Mouse (Mus musculus): ENCODE measurements around the gene Ugt1a8. TPM values are rescaled to one million over a fixed set of nuclear protein-coding genes. Genes with fewer than 3 reads are reported as not detected.
"Not testable (repeated sequence)": the region's sequence is repeated elsewhere in the genome, so short reads cannot be mapped to it uniquely, and the experiment has no call there.

The Ugt1a8 gene
- polyA plus RNA-seq (2015; fragmentation: Nextera tagmentation; extraction: Ambion mirVana): not detected in 2 replicates

DNA sequence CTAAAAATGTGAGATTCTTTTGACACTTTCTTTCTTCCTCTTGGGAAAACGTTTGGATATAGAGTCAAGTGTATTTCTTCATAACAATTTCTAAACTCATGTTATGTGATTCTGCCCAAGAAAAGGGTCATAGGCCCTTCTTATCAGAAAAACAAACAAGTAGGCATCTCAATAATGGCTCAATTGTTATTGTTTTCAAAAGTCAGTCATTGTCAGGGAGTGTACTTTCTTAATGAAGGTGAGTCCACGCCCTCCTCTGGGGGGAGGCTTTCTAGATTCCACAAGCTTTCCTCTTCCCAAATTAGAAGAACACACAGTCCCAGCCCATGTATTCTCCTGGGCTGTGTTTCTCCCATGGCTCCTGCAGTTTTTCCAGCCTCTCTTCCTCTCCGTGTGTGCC, at the start of gene Ugt1a8:
Gene Ugt1a8, plus strand, starts transcription at position 301 of the 400 bp plus-strand sequence.
- no peak within 1 kb of the TSS for H3K9ac ChIP-seq (replicated peaks; ENCODE audit: low read depth, low read length)
- no peak within 1 kb of the TSS for H3K4me2 ChIP-seq (ENCODE audit: low read length)
- no peak for ATAC-seq
- H3K4me3 ChIP-seq (replicated peaks; ENCODE audit: low read length): no peak within 1 kb of the TSS
- no peaks in the 10 kb centered on the region for H3K36me3 ChIP-seq (ENCODE audit: control insufficient read depth, insufficient read depth)
- no peaks in the 10 kb centered on the region for H3K9me3 ChIP-seq (ENCODE audit: control insufficient read depth, low read length)
- no peaks in the 10 kb centered on the region for H3K27me3 ChIP-seq (replicated peaks; ENCODE audit: control insufficient read depth, insufficient read depth, low read length)
- H3K27ac ChIP-seq (ENCODE audit: low read length): no peak within 1 kb of the TSS
- 73% methylated on average over 3 of the region's 3 CpGs for WGBS
- H3K4me1 ChIP-seq (replicated peaks; ENCODE audit: control insufficient read depth, insufficient read depth, low read length): no peaks in the 10 kb centered on the region

- H3K36me3 ChIP-seq (ENCODE audit: control insufficient read depth, insufficient read depth); H3K27me3 ChIP-seq (replicated peaks; ENCODE audit: control insufficient read depth, insufficient read depth, low read length); H3K9ac ChIP-seq (replicated peaks; ENCODE audit: low read depth, low read length); H3K4me1 ChIP-seq (replicated peaks; ENCODE audit: control insufficient read depth, insufficient read depth, low read length); ATAC-seq; H3K9me3 ChIP-seq (ENCODE audit: control insufficient read depth, low read length); H3K4me3 ChIP-seq (replicated peaks; ENCODE audit: low read length); H3K4me2 ChIP-seq (ENCODE audit: low read length); H3K27ac ChIP-seq (ENCODE audit: low read length): not testable (repeated sequence)
- WGBS: 60% methylated on average over 1 of the region's 2 CpGs
These were observed 44.6 kb upstream of the Ugt1a8 start for GRCm38 (mm10) chr1:88043044-88043443.

DNA sequence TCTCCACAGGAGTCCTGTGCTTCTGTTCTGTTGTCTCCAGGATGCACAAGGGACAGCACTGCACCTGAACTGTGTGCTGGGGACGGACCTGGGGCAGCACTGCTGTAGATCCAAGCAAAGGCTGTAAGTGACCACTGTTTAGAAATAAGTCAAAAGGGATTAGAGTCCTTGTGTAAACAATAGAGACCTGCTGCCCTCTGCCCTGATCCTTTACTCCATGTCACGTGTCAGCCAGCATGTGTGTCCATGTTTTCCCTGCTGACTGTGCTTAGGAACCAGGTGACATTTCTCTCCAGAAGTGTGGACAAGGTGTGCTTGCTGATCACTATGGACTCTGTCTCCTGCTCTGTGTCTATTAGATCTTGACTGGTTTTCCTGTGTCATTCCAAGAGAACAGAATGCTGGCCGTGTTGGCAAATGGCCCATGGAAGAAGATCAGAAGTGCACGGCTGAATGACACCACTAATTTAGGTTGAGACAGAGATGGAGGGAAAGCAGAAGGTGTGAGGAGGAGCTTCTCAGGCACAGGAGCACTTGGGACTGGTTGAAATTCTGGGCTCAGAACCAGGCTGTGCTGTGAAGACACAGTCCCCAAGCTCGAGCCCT, 42.7 kb upstream of the Ugt1a8 start:
- H3K4me3 ChIP-seq (replicated peaks; ENCODE audit: low read length); H3K4me1 ChIP-seq (replicated peaks; ENCODE audit: control insufficient read depth, insufficient read depth, low read length); H3K4me2 ChIP-seq (ENCODE audit: low read length); H3K9ac ChIP-seq (replicated peaks; ENCODE audit: low read depth, low read length); H3K36me3 ChIP-seq (ENCODE audit: control insufficient read depth, insufficient read depth); H3K27me3 ChIP-seq (replicated peaks; ENCODE audit: control insufficient read depth, insufficient read depth, low read length); H3K27ac ChIP-seq (ENCODE audit: low read length); H3K9me3 ChIP-seq (ENCODE audit: control insufficient read depth, low read length); ATAC-seq: not testable (repeated sequence)
- 66% methylated on average over 3 of the region's 5 CpGs for WGBS

- not testable (repeated sequence) for H3K4me2 ChIP-seq (ENCODE audit: low read length); ATAC-seq; H3K27ac ChIP-seq (ENCODE audit: low read length); H3K27me3 ChIP-seq (replicated peaks; ENCODE audit: control insufficient read depth, insufficient read depth, low read length); H3K9ac ChIP-seq (replicated peaks; ENCODE audit: low read depth, low read length); H3K4me1 ChIP-seq (replicated peaks; ENCODE audit: control insufficient read depth, insufficient read depth, low read length); H3K9me3 ChIP-seq (ENCODE audit: control insufficient read depth, low read length); H3K4me3 ChIP-seq (replicated peaks; ENCODE audit: low read length); H3K36me3 ChIP-seq (ENCODE audit: control insufficient read depth, insufficient read depth)
- 90% methylated on average over 2 of the region's 2 CpGs for WGBS
These were observed 40.2 kb upstream of the Ugt1a8 start for GRCm38 (mm10) chr1:88047408-88047807.

DNA sequence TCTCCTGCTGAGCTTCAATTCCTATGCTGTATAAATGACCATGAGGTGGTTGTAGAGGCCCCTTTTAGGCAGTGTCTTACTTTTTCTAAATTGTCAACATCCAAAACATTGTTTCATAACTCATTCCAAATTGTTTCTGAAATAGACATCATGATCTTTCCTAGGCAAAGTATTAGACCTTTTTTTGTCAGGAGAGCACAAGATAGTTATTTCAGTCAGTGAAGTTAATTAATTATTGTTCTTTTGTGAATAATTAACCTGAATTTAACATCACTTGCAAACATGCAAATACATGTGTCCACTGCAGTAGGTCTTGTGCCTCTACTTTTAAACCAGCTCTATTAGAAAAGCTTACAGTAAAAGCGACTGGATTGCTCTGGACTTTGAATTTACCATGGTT, 32.5 kb upstream of the Ugt1a8 start, which contains the start of gene Ugt1a10:
Gene Ugt1a10, plus strand, starts transcription at position 301 of the 400 bp plus-strand sequence.
- Histone ChIP-seq H3K36me3 (ENCODE audit: control insufficient read depth, insufficient read depth) (no peaks in the 10 kb centered on the region), H3K4me1 (replicated peaks; ENCODE audit: control insufficient read depth, insufficient read depth, low read length) (no peaks in the 10 kb centered on the region), H3K27me3 (replicated peaks; ENCODE audit: control insufficient read depth, insufficient read depth, low read length) (no peaks in the 10 kb centered on the region), H3K9ac (replicated peaks; ENCODE audit: low read depth, low read length) (no peak within 1 kb of the TSS), H3K4me3 (replicated peaks; ENCODE audit: low read length) (no peak within 1 kb of the TSS), H3K27ac (ENCODE audit: low read length) (no peak within 1 kb of the TSS), H3K4me2 (ENCODE audit: low read length) (no peak within 1 kb of the TSS), H3K9me3 (ENCODE audit: control insufficient read depth, low read length) (no peaks in the 10 kb centered on the region)
- ATAC-seq: no peak
- WGBS: 78% methylated on average over 1 of the region's 1 CpGs

DNA sequence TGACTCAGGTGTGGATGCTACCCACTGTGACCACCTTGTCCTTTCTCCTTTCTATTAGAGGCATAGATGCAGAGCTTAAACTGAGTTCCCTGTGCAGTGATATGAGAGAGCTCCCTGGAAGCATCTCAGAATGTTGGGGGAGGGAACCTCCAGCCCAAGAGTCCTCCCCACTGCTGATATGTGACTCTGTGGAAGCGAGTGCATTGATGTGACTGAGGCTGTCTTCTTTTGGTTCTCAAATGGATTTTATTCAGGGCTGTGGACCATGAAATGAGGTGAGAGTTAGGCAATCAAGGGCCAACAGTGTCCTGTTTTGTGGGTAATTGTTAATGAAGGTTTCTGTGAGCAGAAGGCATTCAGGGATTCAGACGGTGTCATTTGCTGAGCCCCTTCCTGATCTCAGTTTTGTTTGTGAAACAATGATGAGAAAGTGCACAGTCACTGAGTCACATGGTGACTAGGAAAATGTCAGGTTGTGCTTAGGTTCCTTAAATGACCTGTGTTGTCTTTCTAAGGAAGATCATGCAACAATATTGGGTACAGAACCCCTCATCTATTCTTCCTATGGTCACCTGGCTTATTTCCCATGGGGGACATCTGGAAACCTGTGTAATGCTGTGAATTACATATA, 21.0 kb upstream of the Ugt1a8 start:
- ATAC-seq; H3K27me3 ChIP-seq (replicated peaks; ENCODE audit: control insufficient read depth, insufficient read depth, low read length): not testable (repeated sequence)
- WGBS: 23% methylated on average over 1 of the region's 2 CpGs

DNA sequence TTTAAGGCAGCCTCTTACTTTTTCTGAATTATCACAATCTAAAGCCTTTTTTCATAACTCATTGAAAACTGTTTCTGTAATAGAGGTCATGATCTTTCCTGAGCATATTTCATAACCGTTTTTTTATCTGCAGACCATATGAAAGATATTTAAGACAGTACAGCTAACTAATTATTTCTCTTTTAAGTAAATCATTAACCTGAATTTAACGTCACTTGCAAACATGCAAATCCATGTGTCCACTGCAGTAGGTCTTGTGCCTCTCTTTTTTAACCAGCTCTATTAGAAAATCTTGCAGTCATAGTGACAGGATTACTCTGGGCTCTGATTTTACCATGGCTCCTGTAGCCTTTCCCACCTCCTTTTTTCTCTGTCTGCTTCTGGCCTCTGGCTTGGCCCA, 17.1 kb upstream of the Ugt1a8 start, which contains the start of gene Ugt1a9:
Gene Ugt1a9, plus strand, starts transcription at position 306 of the 400 bp plus-strand sequence.
- H3K9ac ChIP-seq (replicated peaks; ENCODE audit: low read depth, low read length): no peak within 1 kb of the TSS

More for the DNA sequence above, 21.0 kb upstream of the Ugt1a8 start:
- H3K9me3 ChIP-seq (ENCODE audit: control insufficient read depth, low read length); H3K4me1 ChIP-seq (replicated peaks; ENCODE audit: control insufficient read depth, insufficient read depth, low read length); H3K36me3 ChIP-seq (ENCODE audit: control insufficient read depth, insufficient read depth); H3K4me3 ChIP-seq (replicated peaks; ENCODE audit: low read length); H3K27ac ChIP-seq (ENCODE audit: low read length); H3K9ac ChIP-seq (replicated peaks; ENCODE audit: low read depth, low read length); H3K4me2 ChIP-seq (ENCODE audit: low read length): not testable (repeated sequence)

DNA sequence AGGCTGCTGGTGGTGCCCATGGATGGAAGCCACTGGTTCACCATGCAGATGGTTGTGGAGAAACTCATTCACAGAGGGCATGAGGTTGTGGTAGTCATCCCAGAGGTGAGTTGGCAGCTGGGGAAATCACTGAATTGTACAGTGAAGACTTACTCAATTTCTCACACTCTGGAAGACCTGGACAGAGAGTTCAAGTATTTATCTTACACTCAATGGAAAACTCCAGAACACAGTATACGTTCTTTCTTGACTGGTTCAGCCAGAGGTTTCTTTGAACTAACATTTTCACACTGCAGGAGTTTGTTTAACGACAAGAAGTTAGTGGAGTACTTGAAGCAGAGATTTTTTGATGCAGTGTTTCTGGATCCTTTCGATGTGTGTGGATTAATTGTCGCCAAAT, 16.7 kb upstream of the Ugt1a8 start:
- Histone ChIP-seq H3K4me2 (ENCODE audit: low read length) (no peak overlapping the region), H3K27me3 (replicated peaks; ENCODE audit: control insufficient read depth, insufficient read depth, low read length) (no peaks in the 10 kb centered on the region), H3K9me3 (ENCODE audit: control insufficient read depth, low read length) (no peaks in the 10 kb centered on the region), H3K4me1 (replicated peaks; ENCODE audit: control insufficient read depth, insufficient read depth, low read length) (no peaks in the 10 kb centered on the region), H3K27ac (ENCODE audit: low read length) (no peak overlapping the region), H3K9ac (replicated peaks; ENCODE audit: low read depth, low read length) (no peak overlapping the region), H3K4me3 (replicated peaks; ENCODE audit: low read length) (no peak overlapping the region), H3K36me3 (ENCODE audit: control insufficient read depth, insufficient read depth) (no peaks in the 10 kb centered on the region)
- no peak for ATAC-seq
- 87% methylated on average over 4 of the region's 4 CpGs for whole genome bisulfite sequencing

More for the DNA sequence above, 17.1 kb upstream of the Ugt1a8 start, which contains the start of gene Ugt1a9:
- Histone ChIP-seq H3K36me3 (ENCODE audit: control insufficient read depth, insufficient read depth) (no peaks in the 10 kb centered on the region), H3K27me3 (replicated peaks; ENCODE audit: control insufficient read depth, insufficient read depth, low read length) (no peaks in the 10 kb centered on the region), H3K4me2 (ENCODE audit: low read length) (no peak within 1 kb of the TSS), H3K9me3 (ENCODE audit: control insufficient read depth, low read length) (no peaks in the 10 kb centered on the region), H3K4me1 (replicated peaks; ENCODE audit: control insufficient read depth, insufficient read depth, low read length) (no peaks in the 10 kb centered on the region), H3K27ac (ENCODE audit: low read length) (no peak within 1 kb of the TSS), H3K4me3 (replicated peaks; ENCODE audit: low read length) (no peak within 1 kb of the TSS)
- 82% methylated on average over 2 of the region's 2 CpGs for WGBS
- ATAC-seq: no peak

DNA sequence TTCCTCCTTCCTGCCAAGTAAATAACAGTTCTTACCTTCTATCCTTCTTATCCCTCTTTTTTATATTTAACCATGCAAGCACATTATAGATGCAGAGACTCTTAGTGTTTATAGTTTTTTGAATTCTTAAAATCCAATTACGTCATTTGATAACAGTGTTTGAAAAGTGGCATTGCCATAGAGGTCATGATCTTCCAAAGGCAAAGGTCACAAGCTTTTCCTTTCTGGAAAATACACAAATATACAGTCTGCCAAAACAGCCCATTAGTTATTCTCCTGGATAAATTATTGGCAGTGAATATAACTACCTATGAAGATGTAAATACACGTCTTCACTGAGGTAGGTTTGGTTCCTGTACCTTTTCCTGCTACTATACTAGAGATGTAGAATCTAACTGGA, 13.1 kb upstream of the Ugt1a8 start:
- 91% methylated on average over 2 of the region's 2 CpGs for WGBS
- no peaks in the 10 kb centered on the region for H3K4me1 ChIP-seq (replicated peaks; ENCODE audit: control insufficient read depth, insufficient read depth, low read length)

More for the DNA sequence above, 13.1 kb upstream of the Ugt1a8 start:
- no peaks in the 10 kb centered on the region for H3K9me3 ChIP-seq (ENCODE audit: control insufficient read depth, low read length)
- H3K4me2 ChIP-seq (ENCODE audit: low read length): no peak overlapping the region
- H3K4me3 ChIP-seq (replicated peaks; ENCODE audit: low read length): no peak overlapping the region
- no peak overlapping the region for H3K9ac ChIP-seq (replicated peaks; ENCODE audit: low read depth, low read length)
- H3K27ac ChIP-seq (ENCODE audit: low read length): no peak overlapping the region
- H3K27me3 ChIP-seq (replicated peaks; ENCODE audit: control insufficient read depth, insufficient read depth, low read length): no peaks in the 10 kb centered on the region
- H3K36me3 ChIP-seq (ENCODE audit: control insufficient read depth, insufficient read depth): no peaks in the 10 kb centered on the region
- no peak for ATAC-seq
